Comparison of ENCODE assay signal across 19 mouse cellular contexts in the genomic region with DNA sequence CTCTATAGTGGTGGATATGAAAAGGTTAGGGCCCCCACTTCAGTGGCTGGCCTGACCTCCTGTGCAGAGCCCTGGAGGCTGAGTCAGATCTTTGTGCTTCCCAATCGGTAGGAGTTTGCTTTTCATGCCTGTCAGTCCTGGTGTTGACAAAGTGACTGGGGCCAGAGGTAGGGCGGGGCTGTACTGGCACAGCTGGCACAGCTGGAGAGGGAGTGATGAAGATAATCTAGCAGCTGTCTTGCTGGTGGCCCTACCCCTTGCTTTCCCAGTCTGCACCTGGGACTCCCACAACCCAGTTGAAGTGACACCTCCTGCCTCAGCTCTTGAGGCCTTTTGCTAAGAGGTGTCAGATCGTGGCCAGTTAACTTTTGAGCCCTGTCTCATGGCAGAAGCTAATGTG. TPM values are rescaled to one million over a fixed set of nuclear protein-coding genes. Genes with fewer than 3 reads are reported as not detected.
A peak's percentile ranks its signal among the peaks of the same experiment; 100 is the strongest.
DNase-seq lines count a peak whose midpoint lies in the region; ATAC-seq and TF ChIP-seq lines count a peak whose summit lies in the region.
"Had no signal": no experiment of that assay in that cellular context is flagged by ENCODE, and none has a peak within 500 bp of the region (broad histone marks: within the 10 kb centered on the region; RNA-seq: fewer than 3 reads in every experiment).

No protein-coding gene starts in this region.

- no peak overlapping the region for H3K9ac ChIP-seq in kidney, embryonic 15.5 days
- 0 out of 2 replicates have a peak overlapping the region, but pooled peaks have one; percentile 28 for H3K9ac ChIP-seq in liver, embryonic 12.5 days
- H3K9ac ChIP-seq: hindbrain, embryonic 14.5 days; intestine, embryonic 15.5 days; lung, embryonic 14.5 days; midbrain, embryonic 15.5 days had no signal

- H3K4me3 ChIP-seq in kidney, embryonic 15.5 days (replicated peaks) = no peak overlapping the region
- H3K4me3 ChIP-seq in liver, embryonic 12.5 days = no peak overlapping the region
- H3K4me3 ChIP-seq in myocyte = no peak overlapping the region
- H3K4me3 ChIP-seq: heart, adult 2 months; intestine, embryonic 15.5 days; midbrain, embryonic 15.5 days had no signal

- H3K36me3 ChIP-seq in kidney, embryonic 15.5 days = peaks cover 52% of the 10 kb centered on the region
- peaks cover 36% of the 10 kb centered on the region for H3K36me3 ChIP-seq in liver, embryonic 12.5 days
- H3K36me3 ChIP-seq in myocyte (ENCODE audit: control insufficient read depth, insufficient read depth) = no peaks in the 10 kb centered on the region

- 0 out of 2 replicates have a peak, but pooled peaks cover 6% of the 10 kb centered on the region for H3K9me3 ChIP-seq in kidney, embryonic 15.5 days (replicated peaks)
- H3K9me3 ChIP-seq in liver, embryonic 12.5 days (replicated peaks) = peaks cover 8% of the 10 kb centered on the region
- H3K9me3 ChIP-seq: intestine, embryonic 15.5 days; midbrain, embryonic 15.5 days had no signal

- H3K79me2 ChIP-seq in myocyte (ENCODE audit: control insufficient read depth, insufficient read depth) = no peaks in the 10 kb centered on the region

- no peak for TF ChIP-seq POLR2A in myocyte (IDR thresholded peaks at IDR 0.05; ENCODE audit: insufficient read length, low read depth)

- no peak for DNase-seq in kidney, adult 18-20 months
- DNase-seq in MN1 (ENCODE audit: low spot score) = peak; percentile 27
- no peak for DNase-seq in urinary bladder, postnatal 25 days (ENCODE audit: low spot score)
- DNase-seq in lung, postnatal 36 days = no peak
- no peak for DNase-seq in right cerebral cortex, adult 18-20 months
- DNase-seq: B cell, adult 2 months; cerebellum, adult 11-12 months; gastrocnemius, postnatal 10 days; heart, adult 2 months; kidney, postnatal 36 days; layer of hippocampus, adult 9-11 months; lung, embryonic 14.5 days; spleen, adult 18-20 months had no signal

- peaks cover 33% of the 10 kb centered on the region for H3K4me1 ChIP-seq in kidney, embryonic 15.5 days
- H3K4me1 ChIP-seq in liver, embryonic 12.5 days = peaks cover 15% of the 10 kb centered on the region

- ATAC-seq in kidney, embryonic 15.5 days (replicated peaks; ENCODE audit: low FRiP score) = no peak
- peak; percentile 91 for ATAC-seq in liver, embryonic 12.5 days
- ATAC-seq: intestine, embryonic 15.5 days; midbrain, embryonic 15.5 days had no signal

- no peaks in the 10 kb centered on the region for H3K27me3 ChIP-seq in kidney, embryonic 15.5 days
- no peaks in the 10 kb centered on the region for H3K27me3 ChIP-seq in liver, embryonic 12.5 days (replicated peaks)
- no peaks in the 10 kb centered on the region for H3K27me3 ChIP-seq in myocyte (ENCODE audit: control insufficient read depth, insufficient read depth, insufficient read length)
- H3K27me3 ChIP-seq: intestine, embryonic 15.5 days; midbrain, embryonic 15.5 days had no signal

- 58% methylated on average over 3 of the region's 3 CpGs for WGBS in kidney, embryonic 15.5 days
- WGBS in liver, embryonic 12.5 days (ENCODE audit: insufficient replicate concordance) = 54% methylated on average over 3 of the region's 3 CpGs

- no peak overlapping the region for H3K4me2 ChIP-seq in kidney, embryonic 15.5 days
- peak overlapping the region; percentile 4; the same call in 1 of the 2 replicates for H3K4me2 ChIP-seq in liver, embryonic 12.5 days
- no peak overlapping the region for H3K4me2 ChIP-seq in myocyte (ENCODE audit: low read depth)
- H3K4me2 ChIP-seq: hindbrain, embryonic 14.5 days; intestine, embryonic 15.5 days; lung, embryonic 14.5 days; midbrain, embryonic 15.5 days had no signal

- H3K27ac ChIP-seq in kidney, embryonic 15.5 days = 0 out of 2 replicates have a peak overlapping the region, but pooled peaks have one; percentile 13
- H3K27ac ChIP-seq in liver, embryonic 12.5 days = 0 out of 2 replicates have a peak overlapping the region, but pooled peaks have one; percentile 41
- H3K27ac ChIP-seq: heart, adult 2 months; hindbrain, embryonic 14.5 days; intestine, embryonic 15.5 days; midbrain, embryonic 15.5 days had no signal

- H3ac ChIP-seq in myocyte (ENCODE audit: control insufficient read depth, insufficient read length) = no peak overlapping the region

TF ChIP-seq in myocyte, 11 proteins besides CTCF, POLR2A, EP300 and RAD21:
- TF ChIP-seq USF1 (IDR thresholded peaks at IDR 0.05; ENCODE audit: low read depth) (no peak), TCF3 (IDR thresholded peaks at IDR 0.05; ENCODE audit: insufficient read length, low read depth) (peak; percentile 9), TCF12 (IDR thresholded peaks at IDR 0.05; ENCODE audit: insufficient read depth, poor library complexity, severe bottlenecking) (no peak), MYOD1 (IDR thresholded peaks at IDR 0.05; ENCODE audit: control insufficient read depth in 1 of 3, insufficient read length in 2 of 3, low read depth in 2 of 3) (peak in 2 of 3 experiments; percentile 58 to 64), MAX (IDR thresholded peaks at IDR 0.05; ENCODE audit: low read depth) (no peak), E2F4 (IDR thresholded peaks at IDR 0.05; ENCODE audit: insufficient read depth) (no peak), REST (IDR thresholded peaks at IDR 0.05; ENCODE audit: insufficient read depth, insufficient read length) (no peak), MYOG (IDR thresholded peaks at IDR 0.05; ENCODE audit: control insufficient read depth in 1 of 3, insufficient read depth in 1 of 3, insufficient read length in 2 of 3, low read depth in 2 of 3) (no peak)
TF ChIP-seq in myocyte: peak in this region for 2.

RNA-seq across cellular contexts. Expression of a gene that starts 21.0 kb away (rescaled TPM):
- 115 and 117 TPM in 2 replicates for polyA plus RNA-seq in kidney, embryonic 15.5 days (2015; fragmentation: Nextera tagmentation; extraction: Ambion mirVana)
- 45.4 and 49.6 TPM in 2 replicates for polyA plus RNA-seq in liver, embryonic 12.5 days (2016; fragmentation: Nextera tagmentation; extraction: Ambion mirVana)
- polyA plus RNA-seq in myocyte (2012; fragmentation: generic; extraction: Trizol) = 82.1 TPM
